Mouse (Mus musculus): ENCODE measurements around the gene Olfr635.

Gene Olfr635

GRCm38 (mm10) chr7:103970852-103971251, at the start of gene Olfr635:
Olfr635 (plus strand) TSS chr7:103971152.
- 77% methylated on average over 1 of the region's 1 CpGs for WGBS

GRCm38 (mm10) chr7:103928525-103928924, 42.4 kb upstream of the Olfr635 start, which contains the start of gene Olfr631:
Olfr631 (plus strand) TSS chr7:103928825.

GRCm38 (mm10) chr7:103934264-103934663, 36.7 kb upstream of the Olfr635 start, which contains the start of gene Olfr632:
Olfr632 (plus strand) TSS chr7:103934347.
- 82% methylated on average over 2 of the region's 2 CpGs for WGBS

GRCm38 (mm10) chr7:103942730-103943129, 28.2 kb upstream of the Olfr635 start:
- 28% methylated on average over 2 of the region's 2 CpGs for WGBS

GRCm38 (mm10) chr7:103944137-103944536, 26.8 kb upstream of the Olfr635 start, which contains the start of gene Olfr633:
Olfr633 (plus strand) TSS chr7:103944437.

GRCm38 (mm10) chr7:103966873-103967272, 4.1 kb upstream of the Olfr635 start:
- WGBS, result 96% methylated on average over 22 of the region's 22 CpGs

GRCm38 (mm10) chr7:103971782-103972181, 830 bp downstream of the Olfr635 start:
- 68% methylated on average over 1 of the region's 1 CpGs for WGBS

GRCm38 (mm10) chr7:103998446-103998845, 27.5 kb downstream of the Olfr635 start, which contains the start of gene Olfr638:
Olfr638 (plus strand) TSS chr7:103998746.

GRCm38 (mm10) chr7:104017203-104017602, 46.3 kb downstream of the Olfr635 start, which contains the start of gene Olfr639:
Olfr639 (minus strand) TSS chr7:104017303.

GRCm38 (mm10) chr7:104018953-104019352, 48.0 kb downstream of the Olfr635 start:
- 84% methylated on average over 1 of the region's 1 CpGs for WGBS

- WGBS, result 92% methylated on average over 6 of the region's 6 CpGs
Measured at GRCm38 (mm10) chr7:104021651-104022050, 50.7 kb downstream of the Olfr635 start.

GRCm38 (mm10) chr7:104025473-104025872, 54.5 kb downstream of the Olfr635 start, which contains the start of gene Olfr640:
Olfr640 (minus strand) TSS chr7:104025573.
- WGBS, result 87% methylated on average over 6 of the region's 6 CpGs

GRCm38 (mm10) chr7:104026978-104027377, 56.0 kb downstream of the Olfr635 start:
- WGBS, result 83% methylated on average over 3 of the region's 3 CpGs

- WGBS, result 53% methylated on average over 1 of the region's 1 CpGs
Measured at GRCm38 (mm10) chr7:104035145-104035544, 64.2 kb downstream of the Olfr635 start, which contains the start of gene Olfr641. Olfr641 (plus strand) TSS chr7:104035445.

All from cerebral cortex, adult 2 months (tissue).